Mouse (Mus musculus) left cerebral cortex, postnatal 14 days (tissue): ENCODE measurements around the gene Krtap31-2. TPM values are rescaled to one million over a fixed set of nuclear protein-coding genes. Genes with fewer than 3 reads are reported as not detected.

Experiments
- DNase-seq, 2 experiments: peaks; one replicate each; pipeline ENCODE4 v3.0.0; 2021 to 2022; ENCODE audit warnings: low spot score in 2 of 2, mixed read lengths in 1 of 2
- intact Hi-C: fragments of 180-260 bp; cut with DNase I; formaldehyde crosslinking; loops from one replicate; pipeline ENCODE4 v1.15.1; 2025
- long read RNA-seq, 2 experiments: library from polyadenylated mRNA; stranded (forward); transcript quantifications; one replicate each; pipeline ENCODE4 v2.0.0; 2021
- total RNA-seq, 2 experiments: library from RNA; stranded (reverse); gene quantifications; 2 replicates each; pipeline ENCODE4 v1.2.3; 2021

The Krtap31-2 gene
- not detected for total RNA-seq
- long read RNA-seq, experiment 1, result 0 reads
- long read RNA-seq, experiment 2, result 0 reads

DNA sequence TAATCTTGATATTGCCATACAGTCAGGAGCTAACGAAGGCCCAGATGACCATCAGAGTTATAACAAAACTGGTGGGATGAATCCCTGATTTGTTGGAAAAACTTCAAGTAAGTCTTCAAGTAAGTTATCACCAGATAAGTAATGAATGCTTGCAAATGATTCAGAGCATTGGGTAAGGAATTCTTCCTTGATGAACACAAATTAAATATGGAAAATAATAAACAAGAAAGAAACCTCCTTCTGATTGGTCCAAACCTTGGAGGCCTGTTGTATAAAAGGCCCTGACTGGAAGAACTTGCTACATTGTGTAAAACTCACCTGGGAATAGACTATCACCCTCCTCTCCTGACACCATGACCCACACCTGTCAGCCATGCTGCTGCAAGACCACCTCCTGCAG is at the start of gene Krtap31-2:
TSS of gene Krtap31-2 (plus strand) at position 301 of the 400 bp plus-strand sequence.
- intact Hi-C loops, result no loop called here

GRCm38 (mm10) chr11:99907620-99908019 is 28.5 kb upstream of the Krtap31-2 start, which contains the start of gene Krtap31-1:
TSS of gene Krtap31-1 (plus strand) at chr11:99907920.
- intact Hi-C loops, result no loop called here
- DNase-seq, result no peak

More for the DNA sequence above, at the start of gene Krtap31-2:
- no peak for DNase-seq

GRCm38 (mm10) chr11:99914451-99914850 is 21.6 kb upstream of the Krtap31-2 start, which contains the start of gene Gm11565:
TSS of gene Gm11565 (plus strand) at chr11:99914751.
- no peak for DNase-seq
- intact Hi-C loops, result no loop called here

- no peak for DNase-seq
- intact Hi-C loops, result no loop called here
These were observed 1.7 kb downstream of the Krtap31-2 start for GRCm38 (mm10) chr11:99937751-99938264.

- intact Hi-C loops, result no loop called here
- no peak for DNase-seq
These were observed 12.1 kb downstream of the Krtap31-2 start, which contains the start of gene Krtap9-5 for GRCm38 (mm10) chr11:99948175-99948574. TSS of gene Krtap9-5 (plus strand) at chr11:99948475.

DNA sequence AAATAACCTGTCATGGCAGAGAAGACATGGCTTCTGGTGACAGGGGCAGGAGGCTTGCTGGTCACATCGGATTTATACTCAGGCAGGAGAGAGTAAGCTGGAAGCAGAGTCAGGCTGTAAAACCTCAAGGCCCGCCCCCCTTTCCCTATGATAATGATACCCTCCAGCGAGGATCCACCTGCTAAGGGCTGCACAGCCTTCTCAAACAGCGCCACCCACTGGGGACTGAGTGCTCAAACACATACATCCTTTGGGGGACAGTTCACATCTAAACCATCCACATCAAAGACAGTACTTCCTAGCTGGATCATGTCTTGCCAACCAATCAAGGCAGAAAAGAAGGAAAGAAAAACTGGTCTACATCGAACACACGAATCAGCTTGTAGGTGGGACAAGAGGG is 28.1 kb downstream of the Krtap31-2 start:
- intact Hi-C loops, result no loop called here
- DNase-seq, result no peak

DNA sequence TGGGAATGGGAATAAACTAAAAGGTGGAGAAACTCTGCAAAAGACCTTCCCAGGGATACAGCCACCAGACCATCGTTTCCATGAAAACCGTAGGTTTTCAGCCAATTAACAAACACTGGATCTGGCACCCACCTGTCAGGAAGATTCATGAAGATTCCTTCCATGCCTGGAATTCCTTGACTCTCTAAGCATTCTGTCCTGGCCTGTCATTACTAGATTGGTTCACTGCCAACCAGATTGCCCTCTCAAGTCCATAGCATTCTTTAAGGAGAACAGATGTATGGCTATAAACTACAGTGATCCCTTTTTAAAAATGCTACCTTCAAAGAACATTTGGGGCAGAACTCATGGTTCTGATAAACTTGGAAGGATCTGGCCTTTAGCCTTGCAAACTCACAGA is 29.9 kb downstream of the Krtap31-2 start:
- no peak for DNase-seq

DNA sequence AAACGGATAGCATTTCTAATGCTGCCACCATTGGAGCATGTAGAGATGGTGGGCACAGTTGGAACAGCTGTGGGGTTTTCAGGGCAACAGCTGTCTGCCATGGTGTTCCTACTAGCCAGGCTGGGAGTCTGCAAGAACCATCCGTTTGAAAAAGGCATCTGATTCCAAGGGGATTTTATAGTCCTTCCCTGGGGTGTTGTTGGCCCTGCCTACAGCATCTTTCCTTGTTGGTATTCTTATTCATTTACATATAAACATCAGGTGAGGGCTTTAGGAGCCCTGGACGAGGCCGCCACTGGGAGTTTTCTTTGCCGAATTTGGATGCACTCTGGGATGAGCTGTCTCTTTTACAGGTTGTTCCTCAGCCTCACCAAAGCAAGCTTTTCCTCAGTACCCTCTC is 42.9 kb downstream of the Krtap31-2 start, which contains the start of gene Krtap29-1:
TSS of gene Krtap29-1 (minus strand) at position 101 of the 400 bp plus-strand sequence.
- intact Hi-C loops, result no loop called here

More for the DNA sequence above, 29.9 kb downstream of the Krtap31-2 start:
- intact Hi-C loops, result no loop called here

GRCm38 (mm10) chr11:99982731-99983130 is 46.6 kb downstream of the Krtap31-2 start:
- intact Hi-C loops, result no loop called here
- DNase-seq, result no peak

More for the DNA sequence above, 42.9 kb downstream of the Krtap31-2 start, which contains the start of gene Krtap29-1:
- DNase-seq, result no peak

GRCm38 (mm10) chr11:99983442-99983841 is 47.4 kb downstream of the Krtap31-2 start:
- intact Hi-C loops, result no loop called here
- DNase-seq, result no peak

DNA sequence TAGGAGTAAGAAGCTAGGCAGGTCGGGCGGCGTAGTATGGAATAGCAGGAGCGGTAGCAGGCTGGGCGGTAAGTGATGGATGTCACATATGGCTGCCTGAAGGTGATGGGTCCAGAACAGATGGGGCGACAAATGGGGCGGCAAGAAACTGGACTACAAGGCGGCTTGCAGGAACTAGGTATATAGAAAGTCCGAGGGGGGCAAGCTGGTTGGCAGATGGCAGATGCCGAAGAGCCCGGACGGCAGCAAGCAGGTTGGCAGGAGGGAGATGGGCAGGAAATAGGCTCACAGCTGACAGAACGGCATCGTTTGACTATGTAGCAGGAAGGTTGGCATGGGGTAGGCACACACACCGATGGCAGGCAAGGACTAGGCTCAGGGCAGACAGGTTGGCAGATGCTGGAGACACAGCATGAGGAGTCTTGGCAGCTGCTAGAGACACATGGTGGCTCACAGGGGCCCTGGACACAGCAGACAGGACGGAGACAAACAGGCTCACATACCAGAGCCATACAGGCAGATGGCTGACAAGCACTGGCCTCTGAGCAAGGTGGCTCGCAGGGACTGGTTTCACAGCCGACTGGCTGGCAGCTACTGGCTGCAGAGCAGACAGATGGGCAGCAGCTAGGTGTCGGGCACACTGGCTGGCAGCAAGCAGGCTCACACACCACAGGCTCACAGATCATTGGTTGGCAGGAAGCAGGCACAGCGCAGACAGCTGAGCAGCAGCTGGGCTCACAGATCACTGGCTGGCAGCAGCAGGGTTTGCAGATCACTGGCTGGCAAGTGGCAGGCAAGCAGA is 49.4 kb downstream of the Krtap31-2 start:
- intact Hi-C loops, result no loop called here
- DNase-seq, result peak; percentile 49 to 76

DNA sequence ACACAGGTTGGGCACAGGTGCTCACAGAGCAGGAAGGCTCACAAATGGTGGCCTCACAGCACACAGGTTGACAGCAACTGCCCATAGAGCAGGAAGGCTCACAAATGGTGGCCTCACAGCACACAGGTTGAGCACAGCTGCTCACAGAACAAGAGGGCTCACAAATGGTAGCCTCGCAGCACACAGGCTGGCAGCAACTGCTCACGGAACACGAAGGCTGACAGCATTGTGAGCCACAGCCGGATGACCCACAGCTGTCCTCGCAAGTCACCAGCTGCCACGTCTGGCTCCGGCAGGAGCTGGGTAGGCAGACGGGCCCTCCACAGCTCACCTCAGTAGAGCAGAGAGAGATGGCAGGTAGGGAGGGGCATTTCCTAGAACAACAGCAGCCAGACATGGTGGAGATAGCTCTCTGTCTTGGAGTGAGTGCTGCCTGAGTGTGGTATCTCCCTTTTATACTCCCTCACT is 50.1 kb downstream of the Krtap31-2 start, which contains the start of gene Krtap16-1:
TSS of gene Krtap16-1 (minus strand) at position 418 of the 468 bp plus-strand sequence.
- intact Hi-C loops, result no loop called here
- no peak for DNase-seq

Other genes with a start within 250 kb of the Krtap31-2 start
- gene Gm14190, start 245.6 kb upstream of the Krtap31-2 start, total RNA-seq, result not detected
- gene Gm14180, start 202.0 kb upstream of the Krtap31-2 start, total RNA-seq, result not detected
- not detected for gene Gm11595, start 163.4 kb upstream of the Krtap31-2 start, total RNA-seq
- gene Krtap4-8, start 155.6 kb upstream of the Krtap31-2 start, total RNA-seq, result not detected
- gene Krtap4-9, start 151.1 kb upstream of the Krtap31-2 start, total RNA-seq, result not detected
- gene Gm11596, start 142.8 kb upstream of the Krtap31-2 start, total RNA-seq, result not detected
- gene Gm11569, start 137.4 kb upstream of the Krtap31-2 start, total RNA-seq, result not detected
- gene Gm11554, start 131.8 kb upstream of the Krtap31-2 start, total RNA-seq, result not detected
- not detected for gene Krtap4-13, start 126.4 kb upstream of the Krtap31-2 start, total RNA-seq
- gene Gm11564, start 120.6 kb upstream of the Krtap31-2 start, total RNA-seq, result not detected
- not detected for gene 2300003K06Rik, start 98.2 kb upstream of the Krtap31-2 start, total RNA-seq
- not detected for gene Krtap4-16, start 84.7 kb upstream of the Krtap31-2 start, total RNA-seq
- not detected for gene Gm11568, start 78.4 kb upstream of the Krtap31-2 start, total RNA-seq
- gene Gm11559, start 71.8 kb upstream of the Krtap31-2 start, total RNA-seq, result not detected
- not detected for gene Krtap9-1, start 62.9 kb upstream of the Krtap31-2 start, total RNA-seq
- gene Gm11567, start 57.1 kb upstream of the Krtap31-2 start, total RNA-seq, result not detected
- gene Krtap31-1, start 28.4 kb upstream of the Krtap31-2 start, total RNA-seq, result not detected
- not detected for gene Gm11565, start 21.5 kb upstream of the Krtap31-2 start, total RNA-seq
- gene Krtap9-5, start 12.2 kb downstream of the Krtap31-2 start, total RNA-seq, result not detected
- gene Krtap29-1, start 42.8 kb downstream of the Krtap31-2 start, total RNA-seq, result not detected
- not detected for gene Krtap16-1, start 50.3 kb downstream of the Krtap31-2 start, total RNA-seq
- gene Krtap17-1, start 57.7 kb downstream of the Krtap31-2 start, total RNA-seq, result not detected
- gene Krt33a, start 79.9 kb downstream of the Krtap31-2 start, total RNA-seq, result not detected
- gene Krt33b, start 93.6 kb downstream of the Krtap31-2 start, total RNA-seq, result not detected
- gene Krt34, start 105.3 kb downstream of the Krtap31-2 start, total RNA-seq, result not detected
- gene Krt31, start 114.3 kb downstream of the Krtap31-2 start, total RNA-seq, result not detected
- gene Krt32, start 151.9 kb downstream of the Krtap31-2 start, total RNA-seq, result not detected
- not detected for gene Krt35, start 159.9 kb downstream of the Krtap31-2 start, total RNA-seq
- gene Krt36, start 169.3 kb downstream of the Krtap31-2 start, total RNA-seq, result not detected
- not detected for gene Krt13, start 185.3 kb downstream of the Krtap31-2 start, total RNA-seq
- gene Krt15, start 199.6 kb downstream of the Krtap31-2 start, total RNA-seq, result not detected
- under 1 TPM in 1 of 2 experiments, not detected in 1; 0.63 TPM for gene Krt19, start 212.4 kb downstream of the Krtap31-2 start, total RNA-seq